Mouse (Mus musculus): ENCODE measurements around the gene Neurl2. TPM values are rescaled to one million over a fixed set of nuclear protein-coding genes. Genes with fewer than 3 reads are reported as not detected.

Gene Neurl2
- polyA plus RNA-seq, 1 experiment from 2014 or later = 3.2 TPM

DNA sequence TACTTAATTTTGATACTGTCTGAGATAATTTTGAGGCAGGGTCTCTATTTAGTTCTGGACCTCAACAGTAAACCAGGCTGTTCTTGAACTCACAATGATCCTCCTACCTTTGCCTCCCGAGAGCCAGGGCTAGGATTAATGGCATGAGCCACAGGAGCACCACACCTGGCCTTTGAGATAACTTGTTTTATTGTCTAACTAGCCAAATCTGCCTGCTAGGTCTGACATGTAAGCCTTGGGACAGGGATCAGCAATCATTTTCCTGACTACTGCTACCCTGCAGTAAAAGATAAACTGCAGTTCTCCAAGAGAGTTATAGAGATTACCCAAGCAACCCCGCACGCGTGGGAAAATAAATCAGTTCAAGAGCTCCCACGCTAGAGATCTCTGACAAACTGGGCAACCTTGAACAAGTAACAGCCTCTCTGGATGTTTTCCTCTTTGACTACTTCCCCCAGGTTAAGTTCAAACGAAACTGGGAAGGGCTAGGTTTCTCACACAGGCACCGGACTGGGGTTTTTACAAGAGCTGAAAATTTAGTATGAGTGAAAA lies 48.3 kb downstream of the Neurl2 start:
- Histone ChIP-seq H3K27ac (ENCODE audit: low read depth, low read length) (no peak overlapping the region), H3K27me3 (ENCODE audit: control insufficient read depth, insufficient read depth, low read length) (no peaks in the 10 kb centered on the region), H3K36me3 (ENCODE audit: control insufficient read depth, insufficient read depth, low read length) (no peaks in the 10 kb centered on the region), H3K9ac (ENCODE audit: low read length) (peak overlapping the region; percentile 78), H3K4me1 (replicated peaks; ENCODE audit: control insufficient read depth, insufficient read depth, low read length) (peaks cover 6% of the 10 kb centered on the region; the same call in 1 of the 2 replicates), H3K4me2 (ENCODE audit: low read depth, low read length, severe bottlenecking) (peak overlapping the region; percentile 93), H3K9me3 (ENCODE audit: control insufficient read depth, low read length) (no peaks in the 10 kb centered on the region), H3K4me3 (ENCODE audit: low read depth, low read length) (peak overlapping the region; percentile 60)
- ATAC-seq (replicated peaks; ENCODE audit: low FRiP score) (no peak), DNase-seq (ENCODE audit: low spot score) (no peak)
- WGBS = 22% methylated on average over 7 of the region's 7 CpGs

DNA sequence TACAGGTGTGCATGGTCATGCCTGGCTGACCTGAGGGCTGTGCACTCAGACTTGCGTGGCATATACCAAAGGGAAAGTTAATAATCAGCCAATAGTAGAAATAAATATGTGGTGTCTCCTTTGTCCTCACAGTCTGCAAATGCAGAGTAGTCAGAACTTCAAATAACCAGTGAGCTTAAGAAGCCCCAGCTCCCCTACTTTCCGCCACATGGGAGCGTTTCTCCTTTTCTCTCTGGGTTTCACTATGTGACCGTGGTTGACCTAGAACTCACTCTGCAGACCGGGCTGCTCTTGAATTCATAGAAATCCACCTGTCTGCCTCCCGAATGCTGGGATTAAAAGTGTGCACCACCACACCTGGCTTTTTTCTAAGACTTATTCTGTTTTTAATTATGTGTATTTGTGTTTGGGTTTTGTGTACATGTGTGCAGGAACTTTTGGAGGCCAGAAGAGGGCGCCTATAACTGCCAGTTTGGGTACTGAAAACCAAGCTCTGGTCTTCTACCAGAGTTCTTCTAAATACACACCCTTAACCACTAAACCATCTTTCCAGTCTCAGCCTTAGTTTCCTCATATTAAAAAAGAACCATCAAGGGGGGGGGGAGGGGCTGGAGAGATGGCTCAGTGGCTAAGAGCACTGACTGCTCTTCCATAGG lies 49.2 kb downstream of the Neurl2 start:
- WGBS = 76% methylated on average over 7 of the region's 7 CpGs
- Histone ChIP-seq H3K4me2 (ENCODE audit: low read depth, low read length, severe bottlenecking) (no peak overlapping the region), H3K9ac (ENCODE audit: low read length) (no peak overlapping the region), H3K27me3 (ENCODE audit: control insufficient read depth, insufficient read depth, low read length) (no peaks in the 10 kb centered on the region), H3K4me1 (replicated peaks; ENCODE audit: control insufficient read depth, insufficient read depth, low read length) (peaks cover 6% of the 10 kb centered on the region; the same call in 1 of the 2 replicates), H3K27ac (ENCODE audit: low read depth, low read length) (no peak overlapping the region), H3K36me3 (ENCODE audit: control insufficient read depth, insufficient read depth, low read length) (no peaks in the 10 kb centered on the region), H3K9me3 (ENCODE audit: control insufficient read depth, low read length) (no peaks in the 10 kb centered on the region), H3K4me3 (ENCODE audit: low read depth, low read length) (no peak overlapping the region)
- no peak for ATAC-seq (replicated peaks; ENCODE audit: low FRiP score)
- no peak for DNase-seq (ENCODE audit: low spot score)

DNA sequence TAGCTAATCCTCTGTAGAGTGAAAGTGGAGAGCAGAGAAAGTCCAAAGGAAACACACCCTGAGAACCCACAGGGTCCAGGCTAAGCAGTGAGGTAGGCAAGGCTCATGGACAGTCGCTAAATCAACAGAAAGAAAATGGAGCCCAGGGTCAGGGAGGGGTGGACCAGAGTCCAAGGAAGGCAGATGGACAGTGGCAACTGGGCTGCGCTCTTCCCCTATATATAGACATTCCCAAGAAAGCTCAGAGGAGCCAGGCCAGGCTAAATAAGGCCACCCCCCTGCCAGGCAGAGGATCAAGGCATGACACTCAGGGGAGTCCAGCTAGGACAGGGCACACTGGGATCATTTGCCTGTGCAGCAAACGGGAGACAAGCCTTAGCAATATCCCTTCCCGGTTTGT lies 51.4 kb downstream of the Neurl2 start:
- ATAC-seq (replicated peaks; ENCODE audit: low FRiP score) = no peak
- DNase-seq (ENCODE audit: low spot score) = no peak
- H3K36me3 ChIP-seq (ENCODE audit: control insufficient read depth, insufficient read depth, low read length) = no peaks in the 10 kb centered on the region
- H3K4me2 ChIP-seq (ENCODE audit: low read depth, low read length, severe bottlenecking) = no peak overlapping the region
- 82% methylated on average over 4 of the region's 4 CpGs for WGBS
- no peaks in the 10 kb centered on the region for H3K27me3 ChIP-seq (ENCODE audit: control insufficient read depth, insufficient read depth, low read length)
- no peak overlapping the region for H3K4me3 ChIP-seq (ENCODE audit: low read depth, low read length)
- H3K4me1 ChIP-seq (replicated peaks; ENCODE audit: control insufficient read depth, insufficient read depth, low read length) = peaks cover 6% of the 10 kb centered on the region; the same call in 1 of the 2 replicates
- H3K9me3 ChIP-seq (ENCODE audit: control insufficient read depth, low read length) = no peaks in the 10 kb centered on the region
- no peak overlapping the region for H3K27ac ChIP-seq (ENCODE audit: low read depth, low read length)
- H3K9ac ChIP-seq (ENCODE audit: low read length) = no peak overlapping the region

Other genes starting within 250 kb of the Neurl2 start
- gene Wfdc6a, start 248.0 kb downstream of the Neurl2 start, polyA plus RNA-seq (2014; fragmentation: Nextera tagmentation; extraction: Ambion mirVana) = not detected in 2 replicates
- gene Eppin, start 239.9 kb downstream of the Neurl2 start, polyA plus RNA-seq (2014; fragmentation: Nextera tagmentation; extraction: Ambion mirVana) = not detected in 2 replicates
- gene Wfdc6b, start 219.9 kb downstream of the Neurl2 start, polyA plus RNA-seq (2014; fragmentation: Nextera tagmentation; extraction: Ambion mirVana) = not detected in 2 replicates
- gene Wfdc8, start 219.8 kb downstream of the Neurl2 start, polyA plus RNA-seq (2014; fragmentation: Nextera tagmentation; extraction: Ambion mirVana) = not detected in 2 replicates
- gene Wfdc16, start 194.7 kb downstream of the Neurl2 start, polyA plus RNA-seq (2014; fragmentation: Nextera tagmentation; extraction: Ambion mirVana) = not detected in 2 replicates
- not detected in 2 replicates for gene Wfdc10, start 177.4 kb downstream of the Neurl2 start, polyA plus RNA-seq (2014; fragmentation: Nextera tagmentation; extraction: Ambion mirVana)
- gene Wfdc9, start 176.9 kb downstream of the Neurl2 start, polyA plus RNA-seq (2014; fragmentation: Nextera tagmentation; extraction: Ambion mirVana) = not detected in 2 replicates
- gene Wfdc11, start 159.4 kb downstream of the Neurl2 start, polyA plus RNA-seq (2014; fragmentation: Nextera tagmentation; extraction: Ambion mirVana) = not detected in 2 replicates
- gene Wfdc13, start 148.3 kb downstream of the Neurl2 start, polyA plus RNA-seq (2014; fragmentation: Nextera tagmentation; extraction: Ambion mirVana) = not detected in 2 replicates
- gene Spint4, start 135.0 kb downstream of the Neurl2 start, polyA plus RNA-seq (2014; fragmentation: Nextera tagmentation; extraction: Ambion mirVana) = not detected in 2 replicates
- not detected in 2 replicates for gene Spint5, start 118.2 kb downstream of the Neurl2 start, polyA plus RNA-seq (2014; fragmentation: Nextera tagmentation; extraction: Ambion mirVana)
- 0.71 and 0.91 TPM in 2 replicates for gene Wfdc3, start 87.5 kb downstream of the Neurl2 start, polyA plus RNA-seq (2014; fragmentation: Nextera tagmentation; extraction: Ambion mirVana)
- gene Dnttip1, start 87.5 kb downstream of the Neurl2 start, polyA plus RNA-seq (2014; fragmentation: Nextera tagmentation; extraction: Ambion mirVana) = 80.3 and 80.4 TPM in 2 replicates
- gene Ube2c, start 63.6 kb downstream of the Neurl2 start, polyA plus RNA-seq (2014; fragmentation: Nextera tagmentation; extraction: Ambion mirVana) = 677 and 686 TPM in 2 replicates
- not detected in 2 replicates for gene Tnnc2, start 53.5 kb downstream of the Neurl2 start, polyA plus RNA-seq (2014; fragmentation: Nextera tagmentation; extraction: Ambion mirVana)
- 13.1 and 13.2 TPM in 2 replicates for gene Snx21, start 47.6 kb downstream of the Neurl2 start, polyA plus RNA-seq (2014; fragmentation: Nextera tagmentation; extraction: Ambion mirVana)
- 14.1 and 15.0 TPM in 2 replicates for gene Acot8, start 28.6 kb downstream of the Neurl2 start, polyA plus RNA-seq (2014; fragmentation: Nextera tagmentation; extraction: Ambion mirVana)
- 10.1 and 10.2 TPM in 2 replicates for gene Zswim3, start 28.4 kb downstream of the Neurl2 start, polyA plus RNA-seq (2014; fragmentation: Nextera tagmentation; extraction: Ambion mirVana)
- gene Zswim1, start 10.8 kb downstream of the Neurl2 start, polyA plus RNA-seq (2014; fragmentation: Nextera tagmentation; extraction: Ambion mirVana) = 26.4 and 29.9 TPM in 2 replicates
- gene Spata25, start 4.9 kb downstream of the Neurl2 start, polyA plus RNA-seq (2014; fragmentation: Nextera tagmentation; extraction: Ambion mirVana) = not detected in 2 replicates
- gene Ctsa, start 583 bp downstream of the Neurl2 start, polyA plus RNA-seq (2014; fragmentation: Nextera tagmentation; extraction: Ambion mirVana) = 82.4 and 83.3 TPM in 2 replicates
- gene Pltp, start 24.3 kb upstream of the Neurl2 start, polyA plus RNA-seq (2014; fragmentation: Nextera tagmentation; extraction: Ambion mirVana) = 43.2 and 50.1 TPM in 2 replicates
- gene Pcif1, start 45.8 kb upstream of the Neurl2 start, polyA plus RNA-seq (2014; fragmentation: Nextera tagmentation; extraction: Ambion mirVana) = 81.9 and 84.5 TPM in 2 replicates
- gene Zfp335, start 78.3 kb upstream of the Neurl2 start, polyA plus RNA-seq (2014; fragmentation: Nextera tagmentation; extraction: Ambion mirVana) = 18.0 TPM in 2 replicates
- 0.71 and 1.0 TPM in 2 replicates for gene Mmp9, start 107.3 kb upstream of the Neurl2 start, polyA plus RNA-seq (2014; fragmentation: Nextera tagmentation; extraction: Ambion mirVana)
- gene Slc12a5, start 127.3 kb upstream of the Neurl2 start, polyA plus RNA-seq (2014; fragmentation: Nextera tagmentation; extraction: Ambion mirVana) = 1.6 and 2.6 TPM in 2 replicates
- gene Ncoa5, start 201.4 kb upstream of the Neurl2 start, polyA plus RNA-seq (2014; fragmentation: Nextera tagmentation; extraction: Ambion mirVana) = 113 and 114 TPM in 2 replicates
- 3.9 and 4.2 TPM in 2 replicates for gene Cd40, start 222.2 kb upstream of the Neurl2 start, polyA plus RNA-seq (2014; fragmentation: Nextera tagmentation; extraction: Ambion mirVana)